Mouse (Mus musculus): ENCODE data around the gene Mllt11.

The Mllt11 gene

DNA sequence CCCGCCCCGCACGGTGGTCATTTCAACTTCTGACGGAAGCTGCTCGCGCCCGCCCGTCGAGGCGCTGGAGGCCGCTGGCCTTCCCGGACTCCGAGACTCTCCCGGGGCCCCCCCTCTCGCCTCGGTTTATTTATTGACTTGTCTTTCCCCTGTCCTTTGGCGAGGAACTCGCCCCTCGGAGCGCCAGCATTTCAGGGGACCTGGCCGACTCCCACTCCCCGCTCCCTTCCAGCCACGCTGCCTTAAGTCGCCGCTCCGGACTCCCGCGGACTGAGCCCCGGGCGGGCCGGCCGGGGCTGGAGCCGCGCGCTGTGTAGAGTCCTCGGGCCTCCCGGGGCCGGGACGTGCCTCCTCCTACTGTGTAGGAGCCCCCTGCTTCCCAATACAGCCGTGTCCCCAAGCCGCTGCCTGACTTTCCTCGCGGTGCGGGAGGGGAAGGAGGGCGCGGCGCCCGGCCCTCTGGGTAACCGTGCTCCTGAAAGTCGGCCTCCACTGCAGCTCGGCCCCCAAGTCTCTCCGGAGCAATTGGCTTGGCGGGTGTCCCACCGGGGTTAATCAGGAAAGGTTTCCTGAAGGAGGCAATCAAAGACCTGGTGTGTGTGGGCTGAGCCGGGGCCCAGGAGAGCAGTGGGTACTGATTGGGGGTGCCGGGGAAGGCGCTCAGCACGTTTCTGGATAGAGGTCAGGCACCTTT lies 58.6 kb downstream of the Mllt11 start:
- DNase-seq (ENCODE audit: low read depth, low spot score): no peak

DNA sequence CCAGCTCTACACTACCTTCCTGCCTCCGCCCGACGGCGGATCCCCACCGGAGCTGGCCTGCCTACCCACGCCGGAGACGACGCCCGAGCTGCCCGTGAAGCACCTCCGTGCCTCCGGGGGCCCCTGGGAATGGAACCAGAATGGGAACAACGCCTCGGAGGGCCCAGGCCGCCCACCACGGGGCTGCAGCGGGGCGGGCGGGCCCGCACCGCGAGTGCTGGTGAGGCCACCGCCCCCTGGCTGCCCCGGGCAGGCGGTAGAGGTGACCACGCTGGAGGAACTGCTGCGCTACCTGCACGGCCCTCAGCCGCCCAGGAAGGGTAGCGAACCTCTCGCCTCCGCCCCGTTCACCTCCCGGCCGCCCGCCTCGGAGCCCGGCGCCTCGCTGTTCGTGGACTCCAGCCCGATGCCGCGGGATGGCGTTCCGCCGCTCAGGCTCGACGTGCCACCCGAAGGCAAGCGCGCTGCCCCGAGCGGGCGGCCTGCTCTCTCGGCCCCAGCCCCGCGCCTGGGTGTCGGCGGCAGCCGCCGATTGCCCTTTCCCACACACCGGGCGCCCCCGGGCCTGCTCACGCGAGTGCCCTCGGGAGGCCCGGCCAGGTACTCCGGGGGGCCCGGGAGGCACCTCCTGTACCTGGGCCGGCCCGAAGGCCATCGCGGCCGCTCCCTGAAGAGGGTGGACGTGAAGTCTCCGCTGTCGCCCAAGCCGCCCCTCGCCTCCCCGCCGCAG lies 59.3 kb downstream of the Mllt11 start:
- DNase-seq (ENCODE audit: low read depth, low spot score): no peak

DNA sequence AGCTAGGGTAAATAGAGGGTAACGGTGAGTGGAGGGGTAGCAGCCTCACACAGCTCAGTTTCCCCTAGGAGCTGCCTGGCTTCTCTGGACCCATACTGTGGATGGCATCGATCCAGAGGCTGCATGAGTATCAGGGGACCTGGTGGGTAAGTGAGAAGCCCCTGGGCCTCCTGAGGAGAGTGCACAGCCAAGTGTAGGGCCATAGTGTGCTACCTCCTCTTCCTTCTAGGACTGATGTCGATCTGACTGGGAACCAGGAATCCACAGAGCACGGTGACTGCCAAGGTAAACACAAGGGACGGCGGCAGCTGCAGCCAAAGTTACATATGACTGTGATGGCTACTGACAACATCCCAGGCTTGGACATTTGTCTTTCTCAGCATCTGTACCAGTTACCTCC lies 60.9 kb downstream of the Mllt11 start:
- no peak for DNase-seq (ENCODE audit: low read depth, low spot score)

DNA sequence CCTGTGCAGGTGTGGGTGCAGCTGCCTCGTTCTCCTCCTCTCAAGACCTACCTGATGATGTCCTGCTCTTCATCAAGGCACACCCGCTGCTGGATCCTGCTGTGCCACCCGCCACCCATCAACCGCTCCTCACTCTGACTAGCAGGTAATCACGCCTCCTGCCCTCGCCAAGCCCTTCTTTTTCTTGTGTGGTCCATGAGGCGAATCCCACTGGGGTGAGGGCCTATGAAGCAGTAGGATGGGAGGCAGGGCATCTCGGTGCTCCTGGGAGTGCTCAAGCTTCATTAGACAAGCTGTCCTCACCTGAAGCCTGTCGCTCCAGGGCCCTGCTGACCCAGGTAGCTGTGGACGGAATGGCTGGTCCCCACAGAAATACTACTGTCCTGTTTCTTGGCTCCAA lies 62.0 kb downstream of the Mllt11 start:
- no peak for DNase-seq (ENCODE audit: low read depth, low spot score)
